Mouse (Mus musculus) urinary bladder, adult 2 months (tissue): ENCODE data around the gene Spop. TPM values are rescaled to one million over a fixed set of nuclear protein-coding genes. Genes with fewer than 3 reads are reported as not detected.

Experiments used
- DNase-seq: peaks from one replicate; pipeline ENCODE4 v3.0.0; 2022; ENCODE audit warnings: low spot score
- polyA plus RNA-seq: library from polyadenylated mRNA; depleted of rRNA; stranded (reverse); fragments of >200 nt; gene quantifications from 2 replicates; pipeline ENCODE4 v1.2.3, GENCODE M21; 2012

Gene Spop
- polyA plus RNA-seq, 1 experiment: 79.1 TPM

DNA sequence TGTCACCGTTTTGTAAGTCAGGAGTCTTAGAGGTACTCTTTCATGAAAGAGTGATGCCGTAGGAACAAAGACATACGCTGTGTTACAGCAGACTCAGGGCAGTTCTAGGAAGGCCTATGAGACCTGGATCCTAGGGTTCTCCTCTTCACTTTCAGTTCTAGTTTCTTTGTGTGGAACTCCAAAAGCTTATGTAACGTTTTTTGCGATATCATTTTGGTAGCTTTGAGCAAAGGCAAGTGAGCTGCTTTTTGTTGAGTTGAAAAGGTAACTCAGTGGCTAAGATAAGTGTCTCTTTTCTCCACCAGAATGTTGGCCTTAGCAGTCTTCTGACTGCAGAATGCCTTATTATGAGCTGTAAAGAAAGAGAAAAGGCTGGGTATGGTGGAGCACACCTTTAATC, 3.5 kb downstream of the Spop start:
- DNase-seq: no peak

DNA sequence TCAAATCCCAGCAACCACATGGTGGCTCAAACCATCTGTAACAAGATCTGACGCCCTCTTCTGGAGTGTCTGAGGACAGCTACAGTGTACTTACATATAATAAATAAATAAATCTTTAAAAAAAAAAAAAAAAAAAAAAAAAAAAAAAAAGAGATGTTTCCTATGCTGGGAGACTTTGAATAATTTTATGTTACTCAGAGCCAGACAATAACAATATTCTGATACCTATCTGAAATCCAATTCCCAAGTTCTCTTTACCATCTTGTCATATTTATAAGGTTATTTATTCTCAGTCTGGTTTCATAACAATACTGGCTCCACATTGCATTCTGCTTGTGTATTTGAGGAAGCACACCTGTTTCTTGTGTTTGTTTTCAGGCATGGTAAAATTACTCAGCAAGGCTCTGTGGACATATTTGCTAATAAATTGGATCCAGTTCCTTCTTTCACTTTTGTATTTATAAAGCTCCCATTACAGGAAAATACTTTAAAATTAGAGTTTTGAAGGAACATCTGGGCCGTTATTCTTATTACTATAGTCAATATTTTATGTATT, 7.1 kb downstream of the Spop start:
- DNase-seq: no peak

DNA sequence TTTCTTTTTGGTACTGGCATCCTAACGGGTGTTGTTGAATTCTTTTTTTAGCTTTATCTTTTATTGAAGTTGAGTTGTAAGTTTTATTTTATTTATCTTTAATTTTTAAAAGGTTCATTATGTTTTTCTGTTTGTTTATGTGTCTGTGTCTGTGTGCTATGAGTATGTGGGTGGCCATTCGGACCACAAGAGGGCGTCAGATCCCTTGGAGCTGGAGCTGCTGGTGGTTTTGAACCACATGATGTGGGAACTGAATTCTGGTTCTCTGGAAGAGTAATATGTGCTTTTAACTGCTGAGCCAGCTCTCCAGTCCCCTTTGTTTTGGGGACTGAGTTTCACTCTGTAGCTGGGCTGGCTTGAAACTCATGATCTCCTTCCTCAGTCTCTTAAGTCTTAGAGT, 9.6 kb downstream of the Spop start:
- DNase-seq: no peak

DNA sequence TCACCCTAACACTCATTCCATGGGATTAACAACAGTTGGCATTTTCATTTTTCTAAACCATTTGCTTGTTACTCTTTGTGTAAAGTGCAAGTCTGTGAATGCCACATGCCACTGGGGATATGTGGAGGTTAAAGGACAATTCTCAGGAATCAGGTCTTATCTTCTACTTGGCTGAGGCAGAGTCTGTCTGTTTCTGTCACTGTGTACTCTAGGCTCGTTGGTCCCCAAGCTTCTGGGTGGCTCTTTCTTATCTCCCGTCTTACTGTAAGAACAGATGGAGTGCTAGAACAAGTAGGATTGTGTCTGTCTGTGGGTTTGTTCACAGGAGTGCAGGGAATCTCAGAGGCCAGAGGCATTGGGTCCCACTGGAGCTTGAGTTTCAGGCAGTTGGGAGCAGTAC, 17.5 kb downstream of the Spop start:
- no peak for DNase-seq

DNA sequence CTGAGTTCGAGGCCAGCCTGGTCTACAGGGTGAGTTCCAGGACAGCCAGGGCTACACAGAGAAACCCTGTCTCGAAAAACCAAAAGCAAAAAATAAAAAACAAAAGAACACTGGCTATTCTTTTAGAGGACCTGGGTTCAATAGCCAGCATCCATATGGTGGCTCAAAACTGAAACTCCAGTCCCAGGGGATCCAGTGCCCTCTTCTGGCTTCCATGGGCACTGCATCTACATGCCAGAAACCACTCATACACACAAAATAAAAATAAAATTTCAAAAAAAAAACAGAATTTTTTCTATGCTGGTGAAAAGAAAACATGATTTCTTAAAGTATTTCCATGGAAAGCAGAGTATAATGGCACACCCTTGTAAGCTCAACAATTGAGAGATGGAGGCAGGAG, 18.3 kb downstream of the Spop start:
- no peak for DNase-seq

DNA sequence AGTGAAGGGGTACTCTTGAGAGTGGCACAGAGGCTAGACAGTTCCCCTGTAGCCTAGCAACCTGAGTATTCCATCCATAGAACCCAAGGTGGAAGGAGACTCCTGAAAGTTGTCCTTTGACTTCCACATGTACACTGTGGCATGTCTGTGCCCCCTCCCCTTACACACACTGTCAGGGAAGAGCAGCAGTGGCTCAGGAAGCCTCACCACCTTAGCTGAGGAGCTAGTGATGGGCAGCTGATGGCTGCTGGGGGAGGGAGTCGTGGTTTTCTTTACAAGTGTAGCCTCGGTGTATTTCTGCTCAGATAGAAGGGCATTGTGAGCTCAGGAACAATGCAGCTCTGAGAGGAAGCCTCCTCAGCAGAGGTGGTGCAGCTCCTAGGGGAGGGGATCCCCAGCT, 31.5 kb downstream of the Spop start:
- no peak for DNase-seq

DNA sequence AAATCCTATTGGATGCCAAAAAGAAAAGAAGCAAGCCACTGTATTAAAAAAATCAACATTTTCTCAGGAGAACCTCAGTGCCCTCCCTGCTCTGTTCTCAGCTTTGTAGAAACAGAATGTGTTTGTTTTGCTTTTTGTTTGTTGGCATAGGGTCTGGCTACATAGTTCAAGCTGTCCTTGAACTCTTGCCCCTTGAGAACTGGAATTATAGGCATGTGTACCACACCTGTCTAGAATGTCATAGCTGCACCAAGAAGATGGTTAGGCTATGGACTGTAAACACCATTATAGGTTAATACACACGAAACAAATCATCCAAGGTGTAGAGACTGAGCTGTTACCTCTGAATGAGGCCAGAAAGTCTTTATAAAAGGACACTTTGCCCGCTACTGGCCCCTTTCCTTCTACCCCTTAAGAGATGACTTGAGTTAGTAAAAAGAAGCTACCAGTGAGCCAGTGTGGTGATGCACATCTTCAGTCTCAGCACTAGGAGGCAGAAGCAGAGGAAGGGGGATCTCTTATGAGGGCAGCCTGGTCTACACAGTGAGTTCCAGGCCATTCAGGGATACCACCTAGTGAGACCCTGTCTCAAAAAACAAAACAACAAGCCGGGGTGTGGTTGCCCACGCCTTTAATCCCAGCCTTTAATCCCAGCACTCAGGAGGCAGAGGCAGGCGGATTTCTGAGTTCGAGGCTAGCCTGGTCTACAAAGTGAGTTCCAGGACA, 32.9 kb downstream of the Spop start:
- no peak for DNase-seq

DNA sequence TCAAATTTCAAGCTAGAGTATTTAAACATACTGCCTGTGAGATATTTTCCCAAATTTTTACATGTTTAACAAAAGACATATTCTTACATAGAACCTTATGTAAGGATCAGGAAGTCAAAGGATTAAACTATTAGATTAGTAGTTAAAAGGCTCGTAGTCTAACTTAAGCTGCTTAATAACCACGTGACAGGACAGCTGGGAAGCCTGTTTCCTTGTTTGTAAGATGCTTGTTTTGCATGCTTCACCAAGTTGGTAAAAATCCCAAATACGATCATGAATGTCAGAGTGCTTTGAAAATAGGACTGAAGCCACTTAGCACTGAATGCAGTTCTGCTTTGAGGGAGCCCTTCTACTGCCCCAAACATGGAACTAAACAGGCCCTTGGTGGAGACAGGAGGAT, 34.5 kb downstream of the Spop start:
- DNase-seq: no peak

DNA sequence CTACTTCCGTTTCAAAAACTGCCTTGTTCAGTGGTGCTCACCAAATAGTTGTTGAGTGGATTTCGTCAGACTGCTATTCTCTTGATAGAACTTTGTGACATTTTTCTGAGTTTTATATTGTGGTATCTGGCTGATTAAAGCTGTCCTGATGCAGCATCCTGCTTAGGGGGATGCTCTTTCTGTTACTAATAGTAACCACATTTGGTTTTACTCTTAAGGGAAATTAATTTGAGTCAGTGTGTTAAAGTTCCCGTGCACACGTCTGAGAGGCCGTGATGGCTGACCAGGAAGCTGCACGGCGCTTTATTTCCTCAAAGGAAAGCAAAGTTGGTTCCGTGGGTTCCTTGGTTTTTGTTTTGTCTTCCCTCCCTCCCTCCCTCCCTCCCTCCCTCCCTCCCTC, 41.5 kb downstream of the Spop start:
- DNase-seq: no peak

DNA sequence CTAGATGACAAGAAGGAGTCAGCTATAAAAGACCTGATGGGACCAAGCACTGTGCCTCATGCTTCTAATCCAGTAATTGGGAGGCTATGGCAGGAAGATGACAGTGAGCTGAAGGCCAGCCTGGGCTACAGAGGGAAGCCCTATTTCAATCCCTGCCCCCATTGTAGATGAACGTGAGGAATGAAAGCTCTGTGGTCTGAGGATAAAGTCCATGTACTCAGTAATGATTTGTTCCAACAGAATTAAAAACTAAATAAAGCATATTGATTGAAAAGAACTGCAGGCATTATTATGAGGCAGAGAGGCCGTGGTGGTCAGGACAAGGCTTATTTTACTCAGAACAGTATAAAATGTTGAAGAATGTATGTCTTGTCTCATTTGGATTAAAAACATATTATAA, 47.0 kb downstream of the Spop start:
- no peak for DNase-seq

DNA sequence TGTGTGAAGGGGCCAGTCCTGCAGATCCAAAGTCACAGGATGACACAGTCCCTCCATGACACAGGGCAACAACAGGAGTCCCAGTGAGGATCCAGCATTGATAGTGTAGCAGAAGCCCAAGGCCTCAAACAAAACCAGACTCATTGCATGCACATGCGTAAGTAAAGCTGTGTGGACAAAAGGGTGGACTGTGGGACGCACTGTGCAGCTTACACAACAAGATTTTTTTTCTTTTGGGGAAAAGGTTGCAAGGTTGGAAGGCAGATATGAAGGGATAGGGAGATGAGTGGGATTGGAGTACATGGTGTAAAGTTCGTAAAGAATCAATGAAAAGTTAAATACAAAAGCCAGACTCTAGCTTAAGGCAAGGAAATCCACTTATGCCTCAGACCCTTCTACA, 48.3 kb downstream of the Spop start:
- DNase-seq: no peak

DNA sequence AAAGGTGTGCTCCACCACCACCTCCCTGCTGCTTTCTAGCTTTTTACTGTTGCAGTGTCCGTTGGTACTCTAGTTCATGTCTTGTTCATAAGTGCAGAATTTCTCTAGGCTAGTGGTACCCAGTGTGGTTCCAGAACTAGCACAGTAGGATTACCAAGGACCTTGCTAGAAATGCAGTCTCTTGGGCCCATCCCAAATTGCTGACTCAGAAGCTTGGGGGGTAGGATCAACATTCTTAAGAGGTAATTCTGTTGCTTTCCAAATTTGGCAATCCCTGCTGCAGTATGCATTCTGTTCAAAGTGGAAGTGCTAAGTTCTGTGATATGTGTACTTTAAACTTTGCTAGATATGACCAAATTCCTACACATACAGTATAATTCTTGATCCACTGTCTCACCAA, 53.9 kb downstream of the Spop start:
- DNase-seq: no peak

DNA sequence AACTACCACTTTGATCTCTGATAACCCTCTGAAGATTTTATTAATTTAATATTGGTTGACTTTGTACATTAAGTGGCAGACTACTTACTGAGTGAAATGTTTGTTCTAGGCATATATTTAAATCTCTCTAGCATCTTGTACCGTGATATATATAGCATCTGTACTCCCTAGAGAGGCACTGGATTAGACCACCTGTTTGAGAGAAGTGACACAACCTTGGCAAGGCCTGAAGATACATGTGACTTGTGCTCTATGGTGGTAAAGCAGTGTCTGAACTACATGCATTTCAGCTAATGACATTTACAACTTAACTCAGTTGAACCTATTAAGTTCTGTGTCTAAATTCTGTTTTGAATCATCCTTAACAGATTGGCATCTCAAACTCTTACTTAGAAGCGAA, 59.1 kb downstream of the Spop start:
- no peak for DNase-seq

DNA sequence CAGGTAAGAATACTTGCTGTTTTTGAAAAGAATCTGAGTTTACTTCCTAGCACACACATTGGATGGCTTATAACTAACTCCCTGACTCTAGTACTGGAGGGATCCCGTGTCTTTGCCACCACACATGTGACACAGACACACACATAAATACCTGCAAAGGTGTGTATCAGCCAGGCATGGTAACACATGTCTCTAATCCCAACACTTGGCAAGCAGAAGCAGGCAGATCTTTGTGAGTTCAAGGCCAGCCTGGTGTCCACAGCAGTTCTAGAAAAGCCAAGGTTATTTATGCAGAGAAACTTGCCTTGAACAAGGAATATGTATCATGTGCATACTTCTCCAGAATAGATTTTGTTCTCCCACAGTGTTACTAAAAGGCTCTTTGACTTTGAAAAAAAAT, 59.6 kb downstream of the Spop start:
- DNase-seq: no peak

DNA sequence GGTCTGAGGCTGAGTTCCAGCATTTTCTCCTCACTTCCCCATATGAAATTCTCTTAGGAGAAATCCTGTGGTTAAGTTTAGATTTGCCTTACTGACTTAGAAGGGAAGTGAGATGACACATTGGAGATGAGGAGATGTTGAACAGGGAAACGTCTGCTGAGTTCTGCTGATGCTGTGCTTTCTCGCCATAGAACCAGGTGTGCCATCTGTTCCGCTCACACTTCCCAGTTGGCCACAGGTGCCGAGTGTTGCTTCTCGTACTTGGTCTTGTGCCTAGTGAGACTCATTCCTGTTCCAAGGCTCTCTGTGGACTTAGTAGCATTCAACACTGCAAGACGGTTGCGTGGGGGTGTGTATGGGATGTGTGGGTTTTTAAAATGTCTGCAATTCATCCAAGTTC, 62.4 kb downstream of the Spop start:
- no peak for DNase-seq

DNA sequence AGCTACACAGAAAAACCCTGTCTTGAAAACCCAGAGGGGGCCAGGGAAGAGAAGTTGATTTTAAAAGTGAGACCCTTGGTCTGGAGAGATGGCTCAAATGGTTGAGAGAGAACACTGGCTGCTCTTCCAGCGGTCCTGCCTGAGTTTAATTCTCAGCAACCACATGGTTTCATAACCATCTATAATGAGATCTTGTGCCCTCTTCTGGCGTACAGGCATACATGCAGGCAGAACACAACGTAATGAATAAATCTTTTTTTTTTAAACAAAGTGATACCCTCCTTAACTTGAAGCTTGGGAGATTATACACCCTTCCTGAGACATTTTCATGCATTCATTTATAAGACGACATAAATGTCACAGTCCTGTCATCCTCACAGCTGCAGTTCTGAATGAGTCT, 65.6 kb downstream of the Spop start:
- no peak for DNase-seq

DNA sequence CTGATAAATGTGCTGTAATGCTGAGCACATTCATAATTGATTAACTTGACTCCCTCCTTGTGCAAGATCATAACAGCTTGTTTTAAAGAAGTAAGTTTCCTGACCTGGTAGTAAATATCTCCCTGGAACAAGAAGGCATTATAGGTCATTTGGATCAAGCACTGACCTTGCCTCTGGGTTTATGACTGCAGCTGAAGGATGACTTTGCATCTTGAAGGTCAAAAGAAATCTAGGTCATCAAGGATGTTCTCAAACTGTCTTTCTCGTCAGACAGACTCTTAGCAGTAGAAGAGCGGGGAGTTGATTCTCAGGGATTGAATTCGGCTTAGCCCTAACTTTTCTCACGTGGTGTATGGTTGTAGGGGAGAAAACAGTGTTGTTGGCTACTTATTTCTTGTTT, 66.8 kb downstream of the Spop start:
- DNase-seq: no peak

DNA sequence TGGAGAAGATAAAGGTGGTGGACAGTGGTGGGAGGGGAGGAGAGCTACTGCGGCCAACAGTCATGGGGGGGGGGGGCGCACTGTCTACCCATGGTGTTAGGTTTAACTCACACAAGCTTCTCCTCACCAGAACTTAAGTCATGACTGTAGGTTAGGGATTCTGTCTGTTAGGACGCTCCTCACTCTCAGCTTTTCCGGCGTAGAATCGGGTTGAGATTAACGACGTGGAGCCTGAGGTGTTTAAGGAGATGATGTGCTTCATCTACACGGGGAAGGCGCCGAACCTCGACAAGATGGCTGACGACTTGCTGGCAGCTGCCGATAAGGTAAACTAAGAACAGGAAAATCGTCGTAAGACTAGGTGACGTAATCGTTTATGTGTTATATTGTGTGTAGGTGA, 71.8 kb downstream of the Spop start:
- no peak for DNase-seq

DNA sequence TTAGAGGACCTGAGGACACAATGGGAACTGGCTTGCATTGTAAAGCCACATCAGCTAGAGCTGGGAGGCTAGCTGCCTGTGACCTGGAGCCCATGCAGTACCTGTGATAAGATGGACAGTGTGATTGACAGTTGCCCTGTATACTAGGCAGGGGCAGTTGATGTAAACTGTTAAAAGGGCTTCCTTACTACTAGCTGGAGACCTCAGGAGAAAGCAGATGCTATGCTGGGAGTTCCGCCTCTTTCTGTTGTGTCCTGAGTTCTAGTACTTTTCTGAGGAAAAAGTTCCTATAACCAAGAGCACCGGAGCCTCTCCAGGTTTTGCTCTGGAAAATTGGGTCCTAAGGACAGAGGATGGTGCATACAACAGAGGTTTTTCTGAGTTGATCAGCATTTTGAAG, 73.4 kb downstream of the Spop start:
- no peak for DNase-seq

DNA sequence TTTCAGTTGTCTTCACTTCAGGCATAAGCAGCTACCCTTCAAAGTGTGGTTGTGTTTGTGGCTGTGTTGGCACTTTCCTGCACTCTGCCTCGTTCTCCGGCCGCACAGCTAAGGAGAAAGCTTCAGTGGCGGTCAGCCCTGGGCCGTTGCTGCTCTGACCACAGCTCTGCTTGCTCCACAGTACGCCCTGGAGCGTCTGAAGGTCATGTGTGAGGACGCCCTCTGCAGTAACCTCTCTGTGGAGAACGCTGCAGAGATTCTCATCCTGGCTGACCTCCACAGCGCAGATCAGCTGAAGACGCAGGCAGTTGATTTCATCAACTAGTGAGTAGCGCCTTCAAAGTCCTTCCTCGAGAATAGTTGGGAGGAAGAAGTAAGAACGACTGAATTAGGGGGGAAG, 76.2 kb downstream of the Spop start:
- DNase-seq: no peak

DNA sequence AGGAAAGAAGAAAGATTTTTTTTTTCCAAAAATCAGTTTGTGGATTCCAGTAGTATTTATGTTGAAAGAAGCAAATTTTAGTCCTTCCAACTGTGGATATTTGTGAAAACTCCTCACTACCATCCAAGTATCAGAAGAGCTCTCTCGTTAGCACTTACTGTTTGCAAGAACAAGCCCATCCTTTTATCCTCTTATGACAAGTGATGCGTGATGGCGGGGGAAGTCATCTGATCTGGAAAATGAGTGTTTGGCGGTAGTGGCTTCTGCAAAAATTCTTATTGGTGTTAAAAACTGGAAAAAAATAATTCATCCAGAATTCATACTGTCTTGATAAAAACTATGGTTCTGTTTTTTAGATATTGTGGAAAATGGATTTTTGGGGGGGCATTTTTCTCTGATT, 78.4 kb downstream of the Spop start:
- DNase-seq: no peak

DNA sequence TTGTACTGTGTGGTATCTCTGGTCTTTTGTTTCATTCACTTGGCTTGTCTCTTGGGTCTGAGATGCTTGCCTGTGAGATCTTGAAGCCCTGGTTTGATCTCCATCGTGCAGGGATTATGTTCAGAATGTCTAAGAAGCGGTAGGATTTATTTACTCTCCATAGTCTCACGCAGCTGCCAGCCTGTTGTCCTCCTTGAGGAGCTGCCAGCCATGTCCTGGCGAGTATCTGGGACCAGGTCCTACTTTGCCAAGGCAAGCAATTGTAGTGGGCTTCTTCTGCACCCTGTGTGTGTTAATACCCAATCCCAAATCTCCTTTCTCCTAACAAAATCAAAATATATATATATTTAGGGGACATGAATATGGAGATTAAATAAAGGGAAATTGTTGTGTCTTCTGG, 79.1 kb downstream of the Spop start:
- no peak for DNase-seq

DNA sequence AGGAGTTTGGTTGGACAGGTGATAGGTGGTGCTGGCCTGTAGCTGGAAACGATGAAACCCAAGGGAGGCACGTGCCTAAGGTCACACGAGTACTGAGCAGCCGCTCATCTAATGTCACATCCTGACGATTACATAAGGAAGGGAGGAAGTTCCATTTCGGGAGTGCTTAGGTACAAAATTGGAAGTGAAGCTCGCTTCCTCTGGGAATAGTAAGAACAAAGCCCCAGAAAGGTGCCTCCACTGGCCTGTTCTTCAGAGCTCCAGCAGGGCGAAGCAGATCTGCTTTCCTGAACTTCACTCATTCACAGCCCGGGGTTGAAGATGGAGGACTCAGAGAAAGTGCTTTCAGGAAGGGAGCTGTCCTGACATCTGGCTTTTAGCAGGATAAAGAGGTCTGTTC, 80.1 kb downstream of the Spop start:
- DNase-seq: no peak

DNA sequence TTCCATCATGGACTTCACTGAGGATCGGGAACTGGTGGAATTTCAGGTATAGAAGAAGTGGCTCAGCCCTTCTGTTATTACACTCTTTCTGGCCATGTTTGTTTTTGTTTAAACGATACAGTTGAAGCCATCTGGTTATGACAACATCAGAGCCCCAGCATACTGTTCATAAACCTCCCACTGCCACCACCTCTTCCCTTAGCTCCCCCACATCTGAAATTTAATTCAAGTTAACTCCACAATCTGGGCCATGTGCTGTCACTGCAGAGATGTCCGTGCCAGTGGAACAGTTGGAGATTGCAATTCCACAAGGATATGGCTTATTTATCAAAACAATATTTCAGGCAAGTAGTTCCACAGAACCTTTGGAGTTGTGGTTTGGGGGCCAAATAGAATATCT, 80.5 kb downstream of the Spop start:
- no peak for DNase-seq
